Mouse (Mus musculus): Measurements from ENCODE around the gene Pah. TPM values are rescaled to one million over a fixed set of nuclear protein-coding genes. Genes with fewer than 3 reads are reported as not detected.

Gene Pah
- polyA plus RNA-seq, 1 experiment from 2014 or later, result 4.3 TPM

DNA sequence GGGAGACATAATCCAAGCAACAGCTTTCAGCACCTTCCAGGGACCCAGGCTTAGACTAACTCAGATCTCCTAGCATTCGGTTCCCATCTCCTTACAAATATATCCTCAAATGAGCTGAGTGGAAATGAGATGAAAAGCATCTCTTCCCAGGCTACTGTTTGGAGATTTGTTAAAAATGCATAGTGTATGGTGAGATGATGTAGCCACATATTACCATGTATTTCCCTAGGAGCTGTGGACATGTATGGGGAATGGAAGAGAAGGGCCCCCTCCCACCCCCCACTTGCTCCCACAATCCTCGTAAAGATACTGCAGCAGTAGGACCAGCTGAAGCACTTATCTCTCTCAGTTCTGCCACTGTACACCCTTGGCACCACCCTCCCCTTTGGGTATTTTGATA is 31.3 kb upstream of the Pah start:
- H3K27ac ChIP-seq (ENCODE audit: low read length), result no peak overlapping the region
- H3K27me3 ChIP-seq (ENCODE audit: control insufficient read depth, insufficient read depth, low read length), result peaks cover 88% of the 10 kb centered on the region
- no peak overlapping the region for H3K4me3 ChIP-seq (replicated peaks; ENCODE audit: low read length)
- no peak overlapping the region for H3K4me2 ChIP-seq (ENCODE audit: low read depth, low read length)
- H3K4me1 ChIP-seq (ENCODE audit: control insufficient read depth, insufficient read depth, low read length), result peaks cover 7% of the 10 kb centered on the region; the same call in 1 of the 2 replicates
- H3K9me3 ChIP-seq (replicated peaks; ENCODE audit: control insufficient read depth, low read length), result no peaks in the 10 kb centered on the region
- WGBS, result 2% methylated on average over 2 of the region's 2 CpGs
- no peak overlapping the region for H3K9ac ChIP-seq (ENCODE audit: low read length)
- H3K36me3 ChIP-seq (ENCODE audit: control insufficient read depth, insufficient read depth, low read length), result no peaks in the 10 kb centered on the region
- ATAC-seq (ENCODE audit: insufficient read depth, low FRiP score), result no peak

DNA sequence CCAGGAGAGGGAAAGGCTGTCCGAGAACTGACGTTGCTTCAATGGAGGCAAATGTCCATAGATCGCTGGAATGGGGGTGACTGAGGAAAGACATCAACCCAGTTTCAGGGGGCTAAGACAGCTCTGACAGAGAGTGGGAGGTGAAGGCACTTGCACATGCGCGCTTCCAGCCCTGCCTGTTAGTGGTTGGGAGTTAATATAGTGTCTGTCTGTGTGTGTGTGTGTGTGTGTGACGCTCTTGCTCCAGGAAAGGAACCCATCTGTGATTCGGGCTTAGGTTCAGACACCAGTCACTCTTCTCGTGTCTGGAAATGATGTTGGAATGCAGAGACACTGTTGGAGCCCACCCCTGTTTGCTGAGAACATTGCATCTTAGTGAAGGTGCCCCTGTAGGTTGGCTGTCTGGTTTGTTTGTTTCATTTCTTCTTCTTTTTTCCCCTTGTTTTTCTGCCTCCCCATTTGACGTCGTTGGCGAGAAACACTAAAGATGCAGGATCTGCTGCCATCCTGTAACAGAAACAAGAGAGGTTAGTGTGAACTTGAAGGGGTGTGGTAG is 30.0 kb upstream of the Pah start:
- H3K4me2 ChIP-seq (ENCODE audit: low read depth, low read length), result no peak overlapping the region
- H3K4me1 ChIP-seq (ENCODE audit: control insufficient read depth, insufficient read depth, low read length), result peaks cover 7% of the 10 kb centered on the region; the same call in 1 of the 2 replicates
- H3K36me3 ChIP-seq (ENCODE audit: control insufficient read depth, insufficient read depth, low read length), result no peaks in the 10 kb centered on the region; the same call in 1 of the 2 replicates
- no peak overlapping the region for H3K9ac ChIP-seq (ENCODE audit: low read length)
- H3K27ac ChIP-seq (ENCODE audit: low read length), result no peak overlapping the region
- ATAC-seq (ENCODE audit: insufficient read depth, low FRiP score), result no peak
- 0 out of 2 replicates have a peak, but pooled peaks cover 3% of the 10 kb centered on the region for H3K9me3 ChIP-seq (replicated peaks; ENCODE audit: control insufficient read depth, low read length)
- H3K27me3 ChIP-seq (ENCODE audit: control insufficient read depth, insufficient read depth, low read length), result peaks cover 90% of the 10 kb centered on the region
- WGBS, result 4% methylated on average over 11 of the region's 11 CpGs
- peak overlapping the region; percentile 60; the same call in 1 of the 2 replicates for H3K4me3 ChIP-seq (replicated peaks; ENCODE audit: low read length)

DNA sequence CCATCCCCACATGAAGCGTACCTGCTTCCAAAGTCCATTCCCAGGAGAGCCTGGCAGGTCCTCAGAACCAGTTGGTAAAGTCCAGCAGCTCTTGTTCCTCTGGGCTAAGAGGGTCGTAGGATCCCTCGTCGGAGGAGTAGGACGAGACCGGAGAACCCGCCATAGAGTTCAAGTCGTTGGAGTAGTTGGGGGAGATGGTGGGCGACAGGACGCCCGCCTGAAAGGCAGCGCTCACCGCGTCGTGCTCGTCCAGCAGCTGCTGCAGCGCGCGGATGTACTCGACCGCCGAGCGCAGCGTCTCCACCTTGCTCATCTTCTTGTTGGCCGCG is 29.3 kb upstream of the Pah start:
- H3K27ac ChIP-seq (ENCODE audit: low read length), result no peak overlapping the region; the same call in 1 of the 2 replicates
- H3K4me1 ChIP-seq (ENCODE audit: control insufficient read depth, insufficient read depth, low read length), result peaks cover 7% of the 10 kb centered on the region; the same call in 1 of the 2 replicates
- peaks cover 89% of the 10 kb centered on the region for H3K27me3 ChIP-seq (ENCODE audit: control insufficient read depth, insufficient read depth, low read length)
- peak overlapping the region; percentile 60 for H3K4me3 ChIP-seq (replicated peaks; ENCODE audit: low read length)
- H3K9ac ChIP-seq (ENCODE audit: low read length), result peak overlapping the region; percentile 58
- WGBS, result under 1% methylated on average over 26 of the region's 26 CpGs
- 0 out of 2 replicates have a peak, but pooled peaks cover 3% of the 10 kb centered on the region for H3K9me3 ChIP-seq (replicated peaks; ENCODE audit: control insufficient read depth, low read length)
- ATAC-seq (ENCODE audit: insufficient read depth, low FRiP score), result no peak
- peak overlapping the region; percentile 98 for H3K4me2 ChIP-seq (ENCODE audit: low read depth, low read length)
- no peaks in the 10 kb centered on the region; the same call in 1 of the 2 replicates for H3K36me3 ChIP-seq (ENCODE audit: control insufficient read depth, insufficient read depth, low read length)

DNA sequence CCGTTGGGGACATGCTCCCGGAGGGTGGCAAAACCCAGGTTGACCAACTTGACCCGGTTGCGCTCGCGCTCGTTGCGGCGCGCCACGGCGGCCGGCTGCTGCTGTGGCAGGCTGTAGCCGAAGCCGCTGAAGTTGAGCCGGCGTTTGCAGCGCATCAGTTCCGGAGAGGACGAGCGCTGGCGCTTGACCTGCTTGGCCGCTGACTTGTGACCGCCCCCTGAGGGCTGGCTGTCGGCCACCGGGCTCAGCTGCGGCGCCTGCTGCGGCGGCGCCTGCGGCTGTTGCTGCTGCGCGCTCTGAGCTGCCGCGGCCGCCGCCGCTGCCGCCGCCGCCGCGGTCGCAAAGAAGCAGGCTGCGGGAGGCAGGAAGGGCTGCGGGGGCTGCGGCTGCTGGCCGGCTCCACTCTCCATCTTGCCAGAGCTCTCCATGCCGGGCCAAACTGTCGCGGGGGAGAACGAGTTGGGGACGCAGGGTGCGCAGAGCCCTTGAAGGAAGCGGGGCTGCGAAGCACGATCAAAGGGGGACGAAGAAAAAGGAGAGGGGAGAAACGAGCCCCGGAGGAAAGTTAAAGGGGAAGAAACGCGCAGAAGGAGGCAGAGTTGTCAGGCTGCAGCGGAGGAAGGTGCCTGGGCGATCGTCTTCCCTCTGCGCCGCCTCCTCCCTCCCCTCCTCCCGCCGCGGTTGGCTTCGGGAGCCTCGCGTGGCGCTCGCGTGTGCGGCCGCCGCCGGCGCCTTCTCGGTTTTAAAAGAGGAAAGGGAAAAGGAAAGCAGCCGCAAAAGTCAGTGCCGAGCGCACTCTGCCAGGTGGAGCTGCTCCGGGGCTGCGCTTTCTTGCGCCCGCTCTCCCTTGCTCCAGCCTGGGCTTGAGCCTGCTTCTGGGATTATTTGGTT is 28.7 kb upstream of the Pah start:
- H3K27ac ChIP-seq (ENCODE audit: low read length), result no peak overlapping the region; the same call in 1 of the 2 replicates

DNA sequence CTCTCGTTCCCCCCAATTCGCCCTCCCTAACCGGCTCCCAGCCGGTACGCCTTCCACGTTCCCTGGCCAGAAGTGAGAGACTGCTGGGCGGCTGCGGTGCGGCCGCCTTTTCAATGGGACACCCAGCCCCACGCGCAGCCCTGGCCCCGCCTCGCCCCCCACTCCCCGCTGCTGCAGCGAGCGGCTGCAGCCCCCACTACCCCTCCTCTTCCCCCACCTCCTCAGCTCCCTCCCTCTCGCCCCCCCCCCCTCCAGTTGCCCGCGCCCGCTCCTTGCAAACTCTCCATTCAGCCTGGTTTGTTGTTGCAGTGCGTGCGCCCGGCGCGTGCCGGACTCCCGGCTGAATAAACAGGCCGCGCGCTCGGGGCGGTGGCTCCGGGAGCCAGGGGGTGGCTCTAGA is 28.0 kb upstream of the Pah start, which contains the start of gene Ascl1:
Gene Ascl1, minus strand, starts transcription at position 85 of the 400 bp plus-strand sequence.
- H3K9me3 ChIP-seq (replicated peaks; ENCODE audit: control insufficient read depth, low read length), result peaks cover 7% of the 10 kb centered on the region; the same call in 1 of the 2 replicates
- H3K4me3 ChIP-seq (replicated peaks; ENCODE audit: low read length), result peak within 1 kb of the TSS; percentile 60
- H3K27me3 ChIP-seq (ENCODE audit: control insufficient read depth, insufficient read depth, low read length), result peaks cover 84% of the 10 kb centered on the region
- WGBS, result 1% methylated on average over 33 of the region's 34 CpGs
- H3K4me1 ChIP-seq (ENCODE audit: control insufficient read depth, insufficient read depth, low read length), result peaks cover 7% of the 10 kb centered on the region; the same call in 1 of the 2 replicates
- peak; percentile 45; the same call in 1 of the 2 replicates for ATAC-seq (ENCODE audit: insufficient read depth, low FRiP score)
- H3K27ac ChIP-seq (ENCODE audit: low read length), result no peak within 1 kb of the TSS; the same call in 1 of the 2 replicates
- no peaks in the 10 kb centered on the region; the same call in 1 of the 2 replicates for H3K36me3 ChIP-seq (ENCODE audit: control insufficient read depth, insufficient read depth, low read length)
- H3K4me2 ChIP-seq (ENCODE audit: low read depth, low read length), result peak within 1 kb of the TSS; percentile 98
- peak within 1 kb of the TSS; percentile 58 for H3K9ac ChIP-seq (ENCODE audit: low read length)

More for the DNA sequence above, 28.7 kb upstream of the Pah start:
- WGBS, result under 1% methylated on average over 89 of the region's 90 CpGs
- Histone ChIP-seq H3K4me1 (ENCODE audit: control insufficient read depth, insufficient read depth, low read length) (peaks cover 7% of the 10 kb centered on the region; the same call in 1 of the 2 replicates), H3K36me3 (ENCODE audit: control insufficient read depth, insufficient read depth, low read length) (no peaks in the 10 kb centered on the region; the same call in 1 of the 2 replicates), H3K27me3 (ENCODE audit: control insufficient read depth, insufficient read depth, low read length) (peaks cover 84% of the 10 kb centered on the region), H3K4me3 (replicated peaks; ENCODE audit: low read length) (peak overlapping the region; percentile 60), H3K9me3 (replicated peaks; ENCODE audit: control insufficient read depth, low read length) (peaks cover 5% of the 10 kb centered on the region; the same call in 1 of the 2 replicates), H3K9ac (ENCODE audit: low read length) (peak overlapping the region; percentile 58), H3K4me2 (ENCODE audit: low read depth, low read length) (peak overlapping the region; percentile 98)
- ATAC-seq (ENCODE audit: insufficient read depth, low FRiP score), result 0 out of 2 replicates have a peak, but pooled peaks have one; percentile 6

DNA sequence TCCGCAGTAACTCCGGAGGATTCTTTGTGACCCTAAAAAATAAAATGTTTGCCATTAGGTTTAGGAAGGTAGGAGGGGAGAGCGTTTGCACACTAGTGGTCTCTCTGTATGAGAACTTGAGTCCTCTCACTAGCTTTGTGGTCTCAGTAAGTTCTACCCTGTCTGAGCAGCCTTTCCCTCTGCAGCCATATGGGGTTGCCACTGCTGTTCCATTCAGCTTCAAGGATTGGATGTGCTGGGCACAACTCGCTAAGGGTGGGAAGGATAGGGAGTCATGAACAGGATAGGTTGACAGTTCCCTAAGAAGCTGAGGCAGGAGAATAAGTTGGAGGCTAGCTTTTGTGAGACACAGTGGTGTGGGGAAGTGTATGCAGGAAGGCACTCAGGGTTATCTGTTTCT is 27.4 kb upstream of the Pah start:
- Histone ChIP-seq H3K9me3 (replicated peaks; ENCODE audit: control insufficient read depth, low read length) (peaks cover 7% of the 10 kb centered on the region; the same call in 1 of the 2 replicates), H3K4me3 (replicated peaks; ENCODE audit: low read length) (peak overlapping the region; percentile 60), H3K9ac (ENCODE audit: low read length) (no peak overlapping the region), H3K4me2 (ENCODE audit: low read depth, low read length) (peak overlapping the region; percentile 98), H3K27me3 (ENCODE audit: control insufficient read depth, insufficient read depth, low read length) (peaks cover 87% of the 10 kb centered on the region), H3K27ac (ENCODE audit: low read length) (no peak overlapping the region), H3K4me1 (ENCODE audit: control insufficient read depth, insufficient read depth, low read length) (peaks cover 7% of the 10 kb centered on the region; the same call in 1 of the 2 replicates), H3K36me3 (ENCODE audit: control insufficient read depth, insufficient read depth, low read length) (no peaks in the 10 kb centered on the region; the same call in 1 of the 2 replicates)
- 3% methylated on average over 4 of the region's 4 CpGs for WGBS
- no peak for ATAC-seq (ENCODE audit: insufficient read depth, low FRiP score)

DNA sequence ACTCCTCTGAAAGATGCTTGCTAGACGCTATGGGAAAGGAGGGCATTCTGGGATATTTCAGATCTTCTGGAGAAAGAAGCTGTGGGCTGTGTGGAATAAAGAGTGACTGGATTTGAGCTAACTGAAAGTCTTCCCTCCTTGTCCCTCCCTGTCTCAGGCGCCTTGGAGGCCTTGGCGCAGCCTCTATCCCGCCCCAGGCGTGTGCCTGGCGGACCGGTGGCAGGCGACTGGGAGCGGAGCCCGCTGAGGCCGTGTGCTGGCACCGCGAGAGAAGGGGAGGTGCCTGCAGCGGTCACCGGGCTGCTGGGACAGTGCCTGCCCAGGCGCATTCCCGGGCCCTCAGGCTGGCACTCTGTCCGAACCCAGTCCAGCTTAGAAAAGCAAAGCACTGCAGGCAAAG is 27.0 kb upstream of the Pah start:
- peaks cover 7% of the 10 kb centered on the region; the same call in 1 of the 2 replicates for H3K4me1 ChIP-seq (ENCODE audit: control insufficient read depth, insufficient read depth, low read length)
- H3K4me2 ChIP-seq (ENCODE audit: low read depth, low read length), result peak overlapping the region; percentile 5; the same call in 1 of the 2 replicates
- peaks cover 84% of the 10 kb centered on the region for H3K27me3 ChIP-seq (ENCODE audit: control insufficient read depth, insufficient read depth, low read length)
- WGBS, result 1% methylated on average over 18 of the region's 18 CpGs
- no peak overlapping the region for H3K27ac ChIP-seq (ENCODE audit: low read length)
- H3K9me3 ChIP-seq (replicated peaks; ENCODE audit: control insufficient read depth, low read length), result peaks cover 7% of the 10 kb centered on the region; the same call in 1 of the 2 replicates
- peak; percentile 59; the same call in 1 of the 2 replicates for ATAC-seq (ENCODE audit: insufficient read depth, low FRiP score)
- H3K4me3 ChIP-seq (replicated peaks; ENCODE audit: low read length), result peak overlapping the region; percentile 4; the same call in 1 of the 2 replicates
- H3K36me3 ChIP-seq (ENCODE audit: control insufficient read depth, insufficient read depth, low read length), result no peaks in the 10 kb centered on the region; the same call in 1 of the 2 replicates
- H3K9ac ChIP-seq (ENCODE audit: low read length), result no peak overlapping the region

DNA sequence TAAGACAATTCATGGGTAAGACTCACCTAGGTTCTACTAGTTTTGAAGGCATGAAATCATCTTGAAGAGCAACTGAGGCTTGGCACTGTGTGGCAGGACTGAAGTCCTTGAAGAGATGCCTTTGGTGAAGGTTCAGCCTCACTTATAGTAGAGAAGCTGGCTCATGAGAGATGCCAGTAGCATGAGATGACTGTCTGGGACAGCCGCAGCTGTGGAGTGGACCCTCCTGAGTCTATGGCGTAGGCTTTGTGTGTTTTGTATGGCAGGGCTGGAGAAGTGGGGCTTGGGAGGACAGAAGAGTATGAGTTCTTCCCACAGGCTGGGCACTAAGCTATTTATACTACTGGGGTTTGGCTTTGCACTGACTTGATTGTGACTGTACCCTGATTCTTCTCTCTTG is 24.5 kb upstream of the Pah start:
- Histone ChIP-seq H3K4me1 (ENCODE audit: control insufficient read depth, insufficient read depth, low read length) (peaks cover 7% of the 10 kb centered on the region; the same call in 1 of the 2 replicates), H3K27ac (ENCODE audit: low read length) (no peak overlapping the region), H3K9me3 (replicated peaks; ENCODE audit: control insufficient read depth, low read length) (peaks cover 7% of the 10 kb centered on the region; the same call in 1 of the 2 replicates), H3K4me2 (ENCODE audit: low read depth, low read length) (no peak overlapping the region), H3K4me3 (replicated peaks; ENCODE audit: low read length) (no peak overlapping the region), H3K36me3 (ENCODE audit: control insufficient read depth, insufficient read depth, low read length) (no peaks in the 10 kb centered on the region; the same call in 1 of the 2 replicates), H3K27me3 (ENCODE audit: control insufficient read depth, insufficient read depth, low read length) (peaks cover 87% of the 10 kb centered on the region), H3K9ac (ENCODE audit: low read length) (no peak overlapping the region)
- 82% methylated on average over 2 of the region's 2 CpGs for WGBS
- ATAC-seq (ENCODE audit: insufficient read depth, low FRiP score), result no peak

All from stomach, embryonic 16.5 days (tissue).